Mouse (Mus musculus) megakaryocyte, embryonic 14.5 days (primary cell): ENCODE measurements around the gene Gm5624. TPM values are rescaled to one million over a fixed set of nuclear protein-coding genes. Genes with fewer than 3 reads are reported as not detected.
"Not testable (repeated sequence)": the region's sequence is repeated elsewhere in the genome, so short reads cannot be mapped to it uniquely, and the experiment has no call there.

Source experiments
- H3K27me3 ChIP-seq: replicated peaks from 2 replicates; pipeline ENCODE3; 2012; ENCODE audit warnings: inconsistent platforms
- H3K36me3 ChIP-seq: replicated peaks from 2 replicates; pipeline ENCODE3; 2012; ENCODE audit warnings: low read length, inconsistent platforms, mixed read lengths
- H3K4me1 ChIP-seq: 2 replicates; pipeline ENCODE4 v1.6.1; 2012; ENCODE audit warnings: inconsistent platforms
- H3K4me3 ChIP-seq: replicated peaks from 2 replicates; pipeline ENCODE3; 2012; ENCODE audit warnings: moderate library complexity, mild to moderate bottlenecking, inconsistent platforms
- H3K9me3 ChIP-seq: 2 replicates; pipeline ENCODE4 v1.6.1; 2012; ENCODE audit warnings: inconsistent platforms
- polyA plus RNA-seq: library from polyadenylated mRNA; stranded (reverse); fragments of >175 nt; gene quantifications from 2 replicates; pipeline ENCODE4 v1.2.3, GENCODE M21; 2012; ENCODE audit warnings: low replicate concordance; ENCODE audit not compliant: insufficient read depth

The Gm5624 gene
- not detected in 2 replicates for polyA plus RNA-seq

- H3K4me1 ChIP-seq, H3K36me3 ChIP-seq, H3K27me3 ChIP-seq, H3K4me3 ChIP-seq, H3K9me3 ChIP-seq: not testable (repeated sequence)
Observed at GRCm38 (mm10) chr14:44627737-44628136, at the start of gene Gm5624. Gene Gm5624 (minus strand): TSS chr14:44627938.

- not testable (repeated sequence) for H3K9me3 ChIP-seq, H3K4me3 ChIP-seq, H3K4me1 ChIP-seq, H3K36me3 ChIP-seq, H3K27me3 ChIP-seq
Observed at GRCm38 (mm10) chr14:44591765-44592164, 36.0 kb downstream of the Gm5624 start.

- not testable (repeated sequence) for H3K27me3 ChIP-seq, H3K9me3 ChIP-seq, H3K4me1 ChIP-seq, H3K4me3 ChIP-seq, H3K36me3 ChIP-seq
Observed at GRCm38 (mm10) chr14:44582853-44583252, 44.9 kb downstream of the Gm5624 start, which contains the start of gene Gm8247. Gene Gm8247 (plus strand): TSS chr14:44583153.

DNA sequence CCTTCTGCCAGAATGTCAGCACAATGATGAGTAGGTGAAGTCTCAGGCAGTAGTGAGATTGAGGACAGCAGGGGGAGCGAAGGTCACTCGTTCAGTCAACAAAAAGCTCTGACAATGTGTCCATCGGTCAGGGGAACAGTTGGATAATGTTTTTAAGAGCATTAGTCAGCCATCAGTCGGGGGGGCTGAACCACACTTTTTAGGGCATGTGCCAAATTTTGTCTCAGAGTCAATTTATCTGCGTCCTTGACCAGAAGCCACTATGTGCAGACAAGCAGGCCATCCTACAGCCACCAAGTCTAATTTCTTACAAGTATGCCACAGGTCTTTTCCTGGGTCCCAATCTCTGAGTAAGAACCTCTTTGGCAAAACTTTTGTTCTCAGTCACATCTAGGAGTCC lies 79.8 kb downstream of the Gm5624 start:
- not testable (repeated sequence) for H3K27me3 ChIP-seq, H3K4me1 ChIP-seq, H3K9me3 ChIP-seq, H3K4me3 ChIP-seq, H3K36me3 ChIP-seq

DNA sequence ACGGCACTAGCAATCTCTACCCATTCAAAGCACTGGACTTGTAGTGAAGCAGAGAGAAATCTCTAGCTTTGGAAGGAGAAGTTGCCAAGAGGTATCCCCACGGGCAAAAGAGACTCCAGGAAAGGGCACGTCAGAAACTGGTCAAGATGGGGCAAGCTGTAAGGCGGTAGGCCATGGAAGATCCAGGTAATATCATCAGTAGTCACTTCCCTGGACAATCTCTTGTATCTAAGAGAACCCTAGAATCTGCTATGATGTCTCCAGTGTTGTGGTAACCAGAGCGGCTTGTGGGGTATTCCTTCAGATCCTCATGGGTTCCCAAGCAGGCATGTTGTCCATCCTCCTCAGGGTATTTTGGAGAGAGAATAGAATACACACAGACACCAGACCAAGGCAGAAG lies 109.8 kb downstream of the Gm5624 start, which contains the start of gene Gm17093:
Gene Gm17093 (plus strand): TSS at position 301 of the 400 bp plus-strand sequence.
- H3K27me3 ChIP-seq, H3K4me1 ChIP-seq, H3K9me3 ChIP-seq, H3K4me3 ChIP-seq, H3K36me3 ChIP-seq: not testable (repeated sequence)

Other genes starting within 250 kb of the Gm5624 start
- not detected in 2 replicates for gene Gm3371, start 217.2 kb downstream of the Gm5624 start, polyA plus RNA-seq
- not detected in 2 replicates for gene Gm8232, start 194.3 kb downstream of the Gm5624 start, polyA plus RNA-seq
- not detected in 2 replicates for gene BC061237, start 135.5 kb downstream of the Gm5624 start, polyA plus RNA-seq
- gene Gm17093, start 109.7 kb downstream of the Gm5624 start, polyA plus RNA-seq = not detected in 2 replicates
- gene Gm8247, start 44.8 kb downstream of the Gm5624 start, polyA plus RNA-seq = not detected in 2 replicates
- gene Gm8257, start 78.5 kb upstream of the Gm5624 start, polyA plus RNA-seq = not detected in 2 replicates
- not detected in 2 replicates for gene Gm8267, start 122.4 kb upstream of the Gm5624 start, polyA plus RNA-seq
- not detected in 2 replicates for gene Ptgdr, start 231.4 kb upstream of the Gm5624 start, polyA plus RNA-seq